Mouse (Mus musculus) MN1 (cell line): Measurements from ENCODE around the gene Derl3.
A peak's percentile ranks its signal among the peaks of the same experiment; 100 is the strongest.
"Not testable (repeated sequence)": the region's sequence is repeated elsewhere in the genome, so short reads cannot be mapped to it uniquely, and the experiment has no call there.

Experiments
- DNase-seq: peaks from one replicate; pipeline ENCODE4 v3.0.0-alpha.2; 2016; ENCODE audit warnings: low spot score

Derl3 gene

DNA sequence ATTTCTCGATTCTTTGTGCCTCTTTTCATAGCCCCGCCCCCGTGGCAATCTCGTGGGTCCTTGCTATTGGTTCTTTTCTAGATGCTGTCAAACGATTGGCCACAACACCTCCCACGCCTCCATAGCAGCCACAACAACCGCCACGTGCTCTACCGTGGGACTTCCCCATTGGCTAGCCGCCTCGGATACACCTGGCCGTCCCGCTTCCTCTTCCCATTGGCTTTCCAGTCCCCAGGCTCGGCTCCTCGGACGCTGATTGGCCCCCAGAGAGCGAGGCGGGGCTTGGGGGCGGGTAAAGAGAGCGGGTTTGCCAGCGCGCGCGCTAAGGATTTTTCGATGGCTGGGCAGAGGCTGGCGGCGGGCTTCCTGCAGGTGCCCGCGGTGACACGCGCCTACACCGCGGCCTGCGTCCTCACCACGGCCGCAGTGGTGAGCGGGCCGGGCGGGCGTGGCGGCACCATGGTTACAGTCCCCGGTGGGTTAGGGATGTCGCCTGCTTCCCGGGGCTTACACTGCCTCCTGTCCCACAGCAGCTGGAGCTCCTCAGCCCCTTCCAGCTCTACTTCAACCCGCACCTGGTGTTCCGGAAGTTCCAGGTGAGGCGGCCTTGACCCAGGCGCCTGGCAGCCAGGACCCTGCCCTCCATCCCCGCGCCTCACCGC, at the start of gene Derl3:
TSS of gene Derl3 (plus strand) at position 325 of the 662 bp plus-strand sequence.
- no peak for DNase-seq

GRCm38 (mm10) chr10:75843898-75844297, 49.3 kb upstream of the Derl3 start:
- DNase-seq: not testable (repeated sequence)

GRCm38 (mm10) chr10:75844800-75845199, 48.4 kb upstream of the Derl3 start:
- no peak for DNase-seq

GRCm38 (mm10) chr10:75845306-75845930, 47.8 kb upstream of the Derl3 start:
- no peak for DNase-seq

DNA sequence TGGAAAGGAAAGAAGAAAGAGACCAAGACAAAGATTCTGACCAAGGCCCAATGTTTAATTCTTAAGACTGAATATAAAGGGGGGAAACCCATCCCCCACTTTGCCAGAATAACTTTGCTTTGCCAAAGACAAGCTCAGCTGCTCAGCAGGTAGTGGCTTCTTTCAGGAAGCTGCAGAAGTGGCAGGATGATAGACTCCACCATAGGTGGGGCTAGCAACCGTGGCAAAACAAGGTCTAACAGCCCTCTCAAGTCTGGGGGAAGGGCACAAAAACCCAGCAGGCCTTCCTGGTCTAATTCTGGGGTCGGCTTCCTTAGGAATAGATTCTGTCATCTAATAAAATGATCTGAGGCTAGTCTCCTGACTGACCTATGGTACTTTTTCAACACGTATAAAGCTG, 44.8 kb upstream of the Derl3 start:
- no peak for DNase-seq

GRCm38 (mm10) chr10:75851076-75851475, 42.1 kb upstream of the Derl3 start:
- DNase-seq: no peak

GRCm38 (mm10) chr10:75851681-75852080, 41.5 kb upstream of the Derl3 start:
- no peak for DNase-seq

GRCm38 (mm10) chr10:75852539-75853125, 40.6 kb upstream of the Derl3 start:
- no peak for DNase-seq

GRCm38 (mm10) chr10:75853452-75853851, 39.8 kb upstream of the Derl3 start:
- peak; percentile 87 for DNase-seq

GRCm38 (mm10) chr10:75854096-75854495, 39.1 kb upstream of the Derl3 start:
- no peak for DNase-seq

DNA sequence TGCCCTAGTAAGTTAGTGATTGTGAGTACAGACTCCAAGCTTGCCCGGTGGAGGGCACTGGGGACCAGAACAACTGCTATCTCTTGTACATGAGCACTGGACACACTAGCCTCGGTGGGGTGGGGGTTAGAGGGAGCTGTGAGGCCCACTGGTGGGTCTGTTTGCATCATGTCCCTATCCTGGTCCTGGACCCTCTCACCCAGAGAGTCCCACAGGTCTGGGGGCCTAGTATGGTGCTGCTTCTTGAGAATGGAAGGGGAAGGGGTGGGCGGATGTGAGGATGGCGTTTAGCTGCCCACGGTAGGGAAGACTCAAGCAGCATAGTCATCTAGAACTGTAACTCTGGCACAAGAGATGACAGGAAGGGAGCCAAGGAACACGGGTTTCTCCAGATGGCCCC, 38.4 kb upstream of the Derl3 start:
- DNase-seq: no peak

- no peak for DNase-seq
Measured at GRCm38 (mm10) chr10:75855416-75855981, 37.7 kb upstream of the Derl3 start.

DNA sequence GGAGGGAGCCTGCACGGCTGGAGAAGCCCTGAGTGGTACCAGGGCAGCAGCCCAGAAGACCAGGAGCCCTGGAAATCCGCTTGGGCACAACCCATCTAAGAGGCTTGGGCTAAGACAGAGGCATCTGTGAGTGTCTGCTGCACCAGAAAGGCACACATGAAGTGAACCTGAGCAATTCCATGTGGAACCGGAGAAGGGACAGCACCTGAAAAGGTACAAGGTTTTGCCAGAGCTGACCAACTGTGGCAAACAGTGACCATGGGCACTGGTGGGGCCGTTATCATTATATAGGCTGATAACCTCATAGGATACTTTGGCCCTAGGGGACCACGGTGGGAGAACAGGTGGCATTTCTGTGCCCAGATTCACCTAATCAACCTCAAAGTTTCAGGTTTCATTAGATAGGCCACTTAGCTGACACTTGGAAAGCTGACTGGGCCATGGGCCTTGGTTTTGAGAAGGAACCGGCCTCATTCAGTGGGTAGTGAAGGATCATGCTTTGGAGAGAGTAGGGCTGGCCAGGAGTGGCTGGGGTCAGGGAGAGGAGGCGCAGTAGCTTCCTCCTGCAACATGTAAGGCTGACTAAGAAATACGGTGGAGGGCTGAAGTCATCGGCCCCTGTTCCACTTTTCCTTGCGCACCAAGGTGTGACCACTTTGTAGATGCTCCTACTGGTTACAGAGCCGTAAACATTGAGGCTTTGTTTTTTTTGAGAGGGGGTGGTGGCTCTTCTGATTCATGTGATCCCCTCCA, 36.9 kb upstream of the Derl3 start:
- no peak for DNase-seq

- no peak for DNase-seq
Measured at GRCm38 (mm10) chr10:75856976-75857375, 36.2 kb upstream of the Derl3 start.

DNA sequence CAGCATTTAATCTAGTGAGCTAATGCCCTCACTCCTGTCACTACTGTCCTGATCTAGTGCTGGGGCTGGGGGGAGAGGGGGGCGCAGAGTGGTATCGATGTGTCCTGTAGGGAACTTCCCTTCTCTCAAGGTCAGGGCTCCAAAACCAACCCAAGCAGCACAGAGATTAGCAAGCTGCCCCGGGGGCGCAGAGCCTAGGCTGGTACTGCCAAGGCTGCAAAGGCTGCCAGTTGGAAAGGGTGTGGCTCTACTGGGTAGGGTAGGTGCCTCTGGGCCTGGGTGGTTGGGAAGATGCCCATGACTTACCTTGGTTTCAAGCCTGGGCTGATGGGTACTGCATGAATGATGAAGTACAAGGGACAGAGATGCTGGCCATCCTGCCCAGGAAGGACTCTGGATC, 35.6 kb upstream of the Derl3 start:
- DNase-seq: no peak

GRCm38 (mm10) chr10:75859107-75859746, 34.0 kb upstream of the Derl3 start:
- peak; percentile 62 for DNase-seq

DNA sequence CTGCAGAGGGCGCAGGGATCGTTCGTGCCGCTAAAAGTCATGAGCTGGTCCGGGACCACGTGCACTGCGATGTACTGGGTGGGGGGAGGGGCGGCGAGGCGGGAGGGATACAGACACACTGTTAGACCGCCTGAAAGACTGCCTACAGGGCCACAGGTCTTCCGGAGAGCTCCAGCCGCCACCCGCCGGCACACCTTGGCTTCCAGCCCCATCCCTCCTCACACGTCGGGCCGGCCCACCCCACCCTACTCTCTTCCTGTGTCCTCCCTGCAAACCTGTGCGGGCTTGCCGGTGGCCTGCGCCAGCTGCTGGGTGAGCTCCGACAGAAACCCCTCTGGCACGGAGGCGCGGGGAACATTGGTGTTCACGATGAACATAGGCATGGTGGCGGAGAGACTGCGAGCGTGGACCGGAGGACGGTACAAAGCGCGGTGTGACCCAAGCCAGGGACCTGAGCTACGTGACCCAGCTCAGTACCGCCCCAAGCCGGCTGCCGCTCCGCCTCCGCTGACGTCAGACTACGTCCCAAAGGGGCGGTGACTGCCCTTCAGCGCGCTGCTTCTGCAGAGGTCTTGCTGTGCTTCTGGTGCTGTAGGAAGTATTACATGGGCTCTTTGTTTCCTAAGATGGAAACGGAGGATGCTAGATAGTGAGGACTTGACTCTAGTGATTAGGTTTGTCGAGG, 33.3 kb upstream of the Derl3 start, which contains the start of gene Mif:
TSS of gene Mif (minus strand) at position 455 of the 685 bp plus-strand sequence.
- peak; percentile 95 for DNase-seq

DNA sequence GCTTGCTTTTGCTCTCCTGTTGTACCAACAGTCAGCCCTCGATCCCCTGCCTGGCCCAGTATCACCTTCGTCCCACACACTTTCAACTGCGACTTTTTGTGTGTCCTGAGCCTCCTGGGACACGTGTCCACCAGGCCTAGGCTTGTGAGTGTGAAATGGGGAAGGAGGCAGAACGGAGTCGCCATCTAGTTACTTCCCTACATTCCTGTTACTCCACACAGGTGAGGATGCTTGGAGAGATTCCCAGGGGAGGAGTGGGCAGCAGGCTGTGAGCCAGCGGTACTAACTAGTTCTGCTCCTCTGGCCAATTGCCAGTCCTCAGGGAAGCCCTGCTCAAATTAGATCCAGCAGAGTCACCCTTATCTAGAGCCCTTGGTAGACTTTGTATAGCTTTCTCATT, 32.5 kb upstream of the Derl3 start:
- peak; percentile 65 for DNase-seq

GRCm38 (mm10) chr10:75861587-75861986, 31.6 kb upstream of the Derl3 start:
- DNase-seq: no peak

GRCm38 (mm10) chr10:75872025-75872914, 20.9 kb upstream of the Derl3 start:
- DNase-seq: no peak
